In genomic region chr5:150541302-150541701, GRCm38 (mm10) we compare ENCODE assay signal across 41 mouse cellular contexts. TPM values are rescaled to one million over a fixed set of nuclear protein-coding genes. Genes with fewer than 3 reads are reported as not detected.
"Had no signal": no experiment of that assay in that cellular context is flagged by ENCODE, and none has a peak within 500 bp of the region (broad histone marks: within the 10 kb centered on the region; RNA-seq: fewer than 3 reads in every experiment).

No protein-coding gene starts in this region.

- H3K4me3 ChIP-seq: limb, embryonic 10.5 days; limb, embryonic 12.5 days; limb, embryonic 13.5 days; limb, embryonic 15.5 days; liver, embryonic 12.5 days; liver, embryonic 13.5 days; liver, embryonic 15.5 days; lung, embryonic 15.5 days; megakaryocyte, embryonic 14.5 days; midbrain, embryonic 10.5 days; midbrain, embryonic 12.5 days; midbrain, embryonic 13.5 days; midbrain, embryonic 15.5 days; myocyte had no signal

- H3K9me3 ChIP-seq: limb, embryonic 10.5 days; limb, embryonic 15.5 days; lung, embryonic 15.5 days; megakaryocyte, embryonic 14.5 days; midbrain, embryonic 12.5 days; midbrain, embryonic 15.5 days had no signal

- DNase-seq: left cerebral cortex, postnatal 4 days; liver; liver, embryonic 13.5 days; liver, postnatal 0 days; lung, adult 18-20 months; lung, adult 2 months; lung, embryonic 14.5 days; lung, postnatal 10 days; lung, postnatal 14 days; lung, postnatal 36 days; lung, postnatal 4 days; midbrain, embryonic 14.5 days had no signal

- H3K27me3 ChIP-seq: limb, embryonic 12.5 days; limb, embryonic 13.5 days; limb, embryonic 15.5 days; liver, embryonic 12.5 days; liver, embryonic 13.5 days; liver, embryonic 15.5 days; lung, embryonic 15.5 days; megakaryocyte, embryonic 14.5 days; midbrain, embryonic 12.5 days; midbrain, embryonic 13.5 days; midbrain, embryonic 15.5 days had no signal

- H3K9ac ChIP-seq: limb, embryonic 12.5 days; limb, embryonic 13.5 days; limb, embryonic 15.5 days; liver, embryonic 12.5 days; liver, embryonic 13.5 days; liver, embryonic 14.5 days; liver, embryonic 15.5 days; liver, postnatal 0 days; lung, embryonic 14.5 days; lung, embryonic 15.5 days; midbrain, embryonic 12.5 days; midbrain, embryonic 13.5 days; midbrain, embryonic 15.5 days had no signal

- H3K27ac ChIP-seq: limb, embryonic 10.5 days; limb, embryonic 12.5 days; limb, embryonic 13.5 days; limb, embryonic 15.5 days; liver, embryonic 12.5 days; liver, embryonic 13.5 days; liver, embryonic 14.5 days; liver, embryonic 15.5 days; lung, embryonic 15.5 days; macrophage; midbrain, embryonic 10.5 days; midbrain, embryonic 12.5 days; midbrain, embryonic 13.5 days; midbrain, embryonic 15.5 days had no signal

- H3K4me2 ChIP-seq: limb, embryonic 12.5 days; limb, embryonic 13.5 days; limb, embryonic 15.5 days; liver, embryonic 11.5 days; liver, embryonic 12.5 days; liver, embryonic 13.5 days; liver, embryonic 15.5 days; lung, embryonic 14.5 days; lung, embryonic 15.5 days; midbrain, embryonic 11.5 days; midbrain, embryonic 12.5 days; midbrain, embryonic 13.5 days; midbrain, embryonic 15.5 days had no signal

- H3K4me1 ChIP-seq: limb, embryonic 10.5 days; limb, embryonic 12.5 days; limb, embryonic 13.5 days; limb, embryonic 15.5 days; liver, embryonic 12.5 days; liver, embryonic 13.5 days; liver, embryonic 15.5 days; lung, embryonic 15.5 days; megakaryocyte, embryonic 14.5 days; midbrain, embryonic 10.5 days; midbrain, embryonic 12.5 days; midbrain, embryonic 13.5 days; midbrain, embryonic 15.5 days had no signal

RNA-seq across cellular contexts. Expression of gene Zar1l, which starts 23.3 kb away (rescaled TPM):
- total RNA-seq: left cerebral cortex, postnatal 4 days; liver, adult 2 months; megakaryocyte progenitor cell, adult 5-6 weeks; megakaryocyte, adult 5-6 weeks; megakaryocyte-erythroid progenitor cell, adult 5-6 weeks; midbrain, postnatal 0 days; monocyte, adult 5-6 weeks had no signal
- polyA plus RNA-seq: limb, embryonic 10.5 days; limb, embryonic 11.5 days; limb, embryonic 12.5 days; limb, embryonic 13.5 days; limb, embryonic 14.5 days; limb, embryonic 15.5 days; liver, adult 2 months; liver, embryonic 11.5 days; liver, embryonic 12.5 days; liver, embryonic 13.5 days; liver, embryonic 14.5 days; liver, embryonic 15.5 days; liver, embryonic 16.5 days; liver, postnatal 0 days; lung, adult 2 months; lung, embryonic 14.5 days; lung, embryonic 15.5 days; lung, embryonic 16.5 days; lung, postnatal 0 days; macrophage; midbrain, embryonic 10.5 days; midbrain, embryonic 11.5 days; midbrain, embryonic 12.5 days; midbrain, embryonic 13.5 days; midbrain, embryonic 14.5 days; midbrain, embryonic 15.5 days; midbrain, embryonic 16.5 days; midbrain, postnatal 0 days; myocyte had no signal
